Mouse (Mus musculus): ENCODE measurements around the gene Srebf1. TPM values are rescaled to one million over a fixed set of nuclear protein-coding genes. Genes with fewer than 3 reads are reported as not detected.

Gene Srebf1
- total RNA-seq, 2 experiments from 2014 or later: 29.0 to 32.0 TPM

- intact Hi-C loops (cut with DNase I): no loop called here
- DNase-seq: peak in 1 of 2 experiments; percentile 39
These were observed 36.8 kb downstream of the Srebf1 start for GRCm38 (mm10) chr11:60185396-60186231.

DNA sequence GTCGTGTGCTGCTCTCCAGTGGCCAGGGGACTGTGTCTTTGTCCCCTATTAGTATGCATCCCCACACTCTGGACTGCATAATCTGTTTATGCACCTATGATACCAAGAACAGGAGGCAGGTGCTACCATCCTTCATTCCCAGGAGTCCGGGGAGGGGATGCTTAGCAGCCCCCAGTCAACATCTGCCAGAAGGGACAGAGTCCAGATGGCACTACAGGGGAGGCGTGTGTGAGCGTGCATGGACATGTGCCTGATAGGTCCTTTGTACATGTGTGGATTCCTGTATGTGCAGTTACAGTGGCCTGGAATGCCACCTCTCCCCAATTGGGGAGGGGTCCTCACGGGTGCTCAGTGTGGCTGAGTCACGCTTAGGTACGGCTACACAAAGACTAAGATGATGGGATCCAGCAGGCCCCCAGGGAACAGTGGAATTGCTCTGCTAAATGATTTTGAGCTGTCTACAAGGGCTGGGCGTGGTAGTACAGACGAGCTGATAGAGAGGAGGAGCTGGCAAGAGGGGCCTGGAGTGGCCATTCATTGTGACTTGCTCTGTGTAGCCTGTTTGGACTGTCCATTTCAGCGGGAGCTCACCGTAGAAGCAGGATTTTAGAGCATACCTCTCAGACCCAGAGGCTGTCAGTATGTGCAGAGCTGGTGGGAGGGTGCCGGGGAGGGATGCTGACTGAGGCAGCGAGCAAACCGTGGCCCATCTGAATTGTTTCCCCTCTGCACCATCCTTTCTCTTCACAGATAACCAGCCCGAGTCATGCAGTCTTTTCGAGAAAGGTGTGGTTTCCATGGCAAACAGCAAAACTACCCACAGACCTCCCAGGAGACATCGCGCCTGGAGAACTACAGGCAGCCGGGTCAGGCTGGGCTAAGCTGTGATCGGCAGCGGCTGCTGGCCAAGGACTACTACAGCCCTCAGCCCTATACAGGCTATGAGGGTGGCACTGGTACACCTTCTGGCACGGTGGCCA is 37.7 kb downstream of the Srebf1 start:
- intact Hi-C loops (cut with DNase I): no loop called here
- no peak for DNase-seq

GRCm38 (mm10) chr11:60182741-60183140 is 39.6 kb downstream of the Srebf1 start:
- intact Hi-C loops (cut with DNase I): no loop called here
- no peak for DNase-seq

GRCm38 (mm10) chr11:60182116-60182670 is 40.2 kb downstream of the Srebf1 start:
- intact Hi-C loops (cut with DNase I): no loop called here
- DNase-seq: peak in 1 of 2 experiments; percentile 43

- DNase-seq: peak in 1 of 2 experiments; percentile 37
- intact Hi-C loops (cut with DNase I): loop anchor here (2.0 kb wide), 1 partner anchor 64 kb away; no protein-coding TSS in a partner anchor
These were observed 43.9 kb downstream of the Srebf1 start for GRCm38 (mm10) chr11:60178506-60178905.

- intact Hi-C loops (cut with DNase I): loop anchor here (2.0 kb wide), 1 partner anchor 63 kb away; no protein-coding TSS in a partner anchor
- no peak for DNase-seq
These were observed 44.4 kb downstream of the Srebf1 start for GRCm38 (mm10) chr11:60178005-60178404.

DNA sequence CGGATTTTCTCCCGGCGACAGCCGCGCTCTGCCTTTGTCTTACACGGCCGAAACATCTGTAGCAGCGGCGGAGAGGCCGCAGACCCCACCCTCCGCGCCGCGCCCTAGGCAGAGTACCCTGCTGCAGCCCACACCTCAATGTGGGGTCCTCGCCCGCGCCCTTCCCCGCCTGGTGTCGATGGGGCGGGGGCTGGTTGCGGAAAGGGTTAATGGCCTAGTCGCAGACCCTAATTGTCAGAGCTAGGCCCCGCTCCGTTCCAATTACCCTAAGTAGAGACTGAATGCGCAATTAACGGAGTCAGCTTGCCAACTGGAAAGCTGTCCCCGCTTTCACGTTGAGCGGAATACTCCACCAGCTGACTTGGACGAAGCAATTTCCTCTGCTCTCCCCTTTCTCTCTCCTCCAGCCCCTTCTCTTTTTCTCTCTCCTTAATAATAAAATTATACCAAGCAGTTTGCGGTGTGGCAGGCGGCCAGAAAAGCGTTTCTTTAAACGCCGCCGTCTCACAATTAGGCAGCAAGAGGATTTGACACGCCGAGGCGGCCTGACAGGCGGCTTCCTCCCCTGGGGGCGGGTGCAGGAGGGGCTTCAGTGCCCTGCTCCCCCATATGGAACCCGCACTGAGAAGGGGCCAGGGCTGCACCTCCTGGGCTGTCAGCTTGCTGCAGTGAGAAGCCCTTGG is 45.3 kb downstream of the Srebf1 start:
- DNase-seq: peak; percentile 41 to 51
- intact Hi-C loops (cut with DNase I): no loop called here

- intact Hi-C loops (cut with DNase I): no loop called here
- peak; percentile 73 to 81 for DNase-seq
These were observed 46.0 kb downstream of the Srebf1 start for GRCm38 (mm10) chr11:60176182-60176974.

DNA sequence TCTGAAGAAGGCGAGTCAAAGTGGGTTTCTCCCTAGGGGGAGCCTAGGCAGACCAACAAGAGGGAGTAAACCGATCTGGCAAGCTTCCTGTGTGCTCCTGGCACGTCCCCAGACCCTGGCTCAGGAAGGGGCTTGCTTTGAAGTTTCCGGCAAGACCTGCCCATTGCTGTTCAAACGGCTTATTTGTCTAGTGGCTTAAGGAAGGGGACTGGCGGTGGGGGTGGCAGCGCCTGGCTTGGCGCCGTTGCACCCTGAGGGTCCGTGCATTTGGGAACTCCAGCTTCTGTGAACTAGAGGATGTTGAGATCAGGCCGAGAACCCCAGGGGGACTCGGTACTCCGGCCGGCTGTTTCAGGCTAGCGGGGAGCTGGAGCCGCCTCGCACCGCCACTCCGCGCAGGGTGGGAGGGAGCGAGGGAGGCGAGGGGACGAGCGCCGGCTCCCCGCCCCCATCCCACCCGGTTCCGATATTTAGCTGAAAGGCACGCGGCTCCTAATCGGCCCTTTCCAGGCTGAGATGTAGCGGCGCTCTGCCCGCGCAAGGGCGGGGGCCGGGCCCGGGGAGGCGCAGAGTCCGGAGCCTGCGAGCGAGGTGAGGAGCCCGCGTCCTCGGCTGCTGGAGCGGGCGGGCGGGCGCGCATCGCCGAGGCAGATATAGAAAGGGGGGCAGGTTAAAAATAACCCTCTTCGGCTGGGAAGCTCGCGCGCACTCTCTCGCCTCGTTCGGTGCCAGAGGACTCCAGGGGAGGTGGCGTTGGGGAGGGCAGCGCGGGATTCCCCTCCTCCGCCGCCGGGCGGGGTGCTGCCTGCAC is 46.8 kb downstream of the Srebf1 start:
- DNase-seq: peak; percentile 76 to 80
- intact Hi-C loops (cut with DNase I): loop anchor here (2.0 kb wide), 1 partner anchor 71 kb away; the partner anchor contains the start of gene Rai1

GRCm38 (mm10) chr11:60173606-60174184 is 48.7 kb downstream of the Srebf1 start:
- intact Hi-C loops (cut with DNase I): loop anchor here (2.0 to 5.0 kb wide), 2 partner anchors 36 to 69 kb away; partner anchors contain the start of gene Rai1

DNA sequence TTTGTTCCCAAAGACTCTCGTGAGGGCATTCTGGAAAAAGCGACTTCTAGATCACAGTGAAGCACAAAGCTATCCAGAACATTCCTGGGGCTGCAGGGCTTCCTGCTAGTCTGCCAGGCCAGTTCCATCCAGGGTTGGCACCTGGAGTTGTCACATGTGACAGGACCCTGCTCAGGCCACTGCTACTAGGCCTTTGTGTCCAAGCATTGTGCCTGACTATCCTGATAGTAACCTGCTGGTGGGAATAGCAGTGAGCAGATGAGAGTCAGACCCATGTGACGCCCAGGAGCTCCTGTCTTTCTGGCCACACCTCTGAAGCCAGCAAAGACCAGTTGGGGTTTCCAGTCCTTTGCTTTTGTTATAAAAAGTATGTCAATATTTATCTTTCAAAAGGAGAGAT is 50.3 kb downstream of the Srebf1 start:
- intact Hi-C loops (cut with DNase I): loop anchor here (5.0 kb wide), 1 partner anchor 35 kb away; no protein-coding TSS in a partner anchor
- peak in 1 of 2 experiments; percentile 60 for DNase-seq

More at GRCm38 (mm10) chr11:60173606-60174184, 48.7 kb downstream of the Srebf1 start:
- no peak for DNase-seq

DNA sequence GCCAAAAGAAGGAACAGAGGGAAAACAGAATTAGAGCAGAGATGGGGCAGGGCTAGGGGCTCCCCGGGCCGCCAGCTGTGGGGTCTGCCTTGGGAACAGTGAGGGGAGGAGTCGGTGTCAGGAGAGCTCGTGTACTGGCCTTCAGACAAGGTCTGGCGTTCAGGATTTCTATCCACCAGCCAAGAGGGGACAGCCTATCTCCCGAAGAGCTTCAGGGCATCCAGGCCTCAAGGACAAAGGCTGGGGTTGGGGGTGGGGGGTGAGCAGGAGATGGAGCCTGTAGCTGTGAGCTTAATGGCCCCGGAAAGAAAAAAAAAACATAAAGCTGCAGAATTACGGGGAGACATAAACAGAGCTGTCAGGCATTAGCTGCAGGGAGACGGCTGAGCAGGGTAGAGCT is 53.6 kb downstream of the Srebf1 start:
- intact Hi-C loops (cut with DNase I): no loop called here
- no peak for DNase-seq

GRCm38 (mm10) chr11:60165076-60165475 is 57.3 kb downstream of the Srebf1 start:
- peak; percentile 53 to 64 for DNase-seq
- intact Hi-C loops (cut with DNase I): no loop called here

GRCm38 (mm10) chr11:60164450-60164849 is 57.9 kb downstream of the Srebf1 start:
- intact Hi-C loops (cut with DNase I): no loop called here
- DNase-seq: peak in 1 of 2 experiments; percentile 49

- DNase-seq: no peak
- intact Hi-C loops (cut with DNase I): no loop called here
These were observed 59.0 kb downstream of the Srebf1 start for GRCm38 (mm10) chr11:60163362-60163761.

DNA sequence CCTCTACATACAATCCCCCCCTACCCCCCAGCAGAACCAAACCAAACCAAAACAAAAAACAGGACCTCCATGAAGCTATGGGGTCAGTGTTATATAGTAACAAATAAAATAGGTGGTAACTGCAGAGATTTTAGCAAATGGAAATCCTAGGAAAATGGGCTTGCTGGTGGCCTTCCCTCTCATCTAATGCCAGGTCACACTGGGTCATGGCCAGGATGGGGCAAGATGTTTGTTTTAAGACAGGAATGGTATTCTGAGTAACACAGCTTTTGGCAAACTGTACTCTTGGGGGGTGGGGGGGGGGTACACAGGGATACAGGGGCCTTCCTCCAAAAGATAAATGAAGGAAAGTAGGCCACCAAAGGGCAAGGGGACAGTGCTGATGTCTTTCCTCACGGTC is 59.8 kb downstream of the Srebf1 start:
- DNase-seq: no peak
- intact Hi-C loops (cut with DNase I): no loop called here

DNA sequence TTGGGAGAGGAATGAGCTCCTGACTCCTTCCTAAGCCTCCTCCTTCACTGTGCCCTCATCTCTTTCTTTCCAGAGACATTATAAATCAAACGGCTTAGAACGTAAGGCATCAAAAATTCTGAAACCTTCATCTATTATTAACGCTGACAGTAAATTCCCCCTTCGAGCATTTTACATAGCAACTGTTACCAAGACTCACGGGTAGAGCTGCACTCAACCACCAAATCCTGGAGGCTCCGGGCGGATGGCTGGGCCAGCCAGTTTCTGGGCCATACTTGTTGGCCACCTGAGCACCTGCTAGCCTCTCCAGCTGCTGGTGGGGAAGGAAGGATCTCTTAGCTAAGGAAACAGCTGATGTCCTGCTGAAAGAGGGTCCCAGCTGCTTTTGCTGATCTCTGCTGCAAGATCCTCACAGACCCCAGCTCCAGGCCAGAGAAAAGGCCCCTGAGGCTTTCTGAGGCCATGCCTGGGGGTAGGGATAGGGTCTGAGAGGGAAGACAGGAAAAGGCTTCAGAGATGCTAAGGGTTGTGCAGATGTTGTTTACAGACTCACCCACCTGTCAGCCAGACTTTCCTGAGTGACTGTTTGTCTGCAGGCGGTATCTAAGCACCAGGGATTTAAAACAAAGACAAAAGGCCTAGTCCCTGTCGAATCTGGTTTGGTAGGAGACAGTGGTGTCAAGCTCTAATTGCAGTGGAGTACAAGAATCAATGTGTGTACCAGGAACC is 61.1 kb downstream of the Srebf1 start:
- DNase-seq: no peak
- intact Hi-C loops (cut with DNase I): no loop called here
